Mouse (Mus musculus) liver, embryonic 15.5 days (tissue): Measurements from ENCODE around the gene Clps. TPM values are rescaled to one million over a fixed set of nuclear protein-coding genes. Genes with fewer than 3 reads are reported as not detected.
A peak's percentile ranks its signal among the peaks of the same experiment; 100 is the strongest.
"Not testable (repeated sequence)": the region's sequence is repeated elsewhere in the genome, so short reads cannot be mapped to it uniquely, and the experiment has no call there.

Source experiments
- ATAC-seq: fragments of 200-750 bp; cut with Nextera tagmentation; 2 replicates; pipeline ENCODE4 v1.8.0; 2017; ENCODE audit warnings: moderate number of reproducible peaks, mild to moderate bottlenecking, moderate library complexity; ENCODE audit not compliant: insufficient read depth
- H3K27ac ChIP-seq: fragments of 300-500 bp; sonication (generic); replicated peaks from 2 replicates; pipeline ENCODE4 v1.5.1; 2015; ENCODE audit warnings: mild to moderate bottlenecking, inconsistent platforms
- H3K27me3 ChIP-seq: fragments of 300-500 bp; sonication (generic); 2 replicates; pipeline ENCODE4 v1.6.1; 2015; ENCODE audit warnings: mild to moderate bottlenecking, inconsistent platforms
- H3K36me3 ChIP-seq: fragments of 300-500 bp; sonication (generic); replicated peaks from 2 replicates; pipeline ENCODE4 v1.6.1; 2015; ENCODE audit warnings: moderate library complexity, mild to moderate bottlenecking, inconsistent platforms
- H3K4me1 ChIP-seq: fragments of 300-500 bp; sonication (generic); replicated peaks from 2 replicates; pipeline ENCODE4 v1.6.1; 2015; ENCODE audit warnings: inconsistent platforms
- H3K4me2 ChIP-seq: fragments of 300-500 bp; sonication (generic); 2 replicates; pipeline ENCODE4 v1.6.1; 2015; ENCODE audit warnings: moderate library complexity, mild to moderate bottlenecking, inconsistent platforms
- H3K4me3 ChIP-seq: fragments of 300-500 bp; sonication (generic); replicated peaks from 2 replicates; pipeline ENCODE4 v1.5.1; 2015; ENCODE audit warnings: mild to moderate bottlenecking, inconsistent platforms
- H3K9ac ChIP-seq: fragments of 300-500 bp; sonication (generic); 2 replicates; pipeline ENCODE4 v1.6.1; 2015; ENCODE audit warnings: moderate library complexity, mild to moderate bottlenecking, inconsistent platforms
- H3K9me3 ChIP-seq: fragments of 300-500 bp; sonication (generic); replicated peaks from 2 replicates; pipeline ENCODE4 v1.6.1; 2016; ENCODE audit warnings: inconsistent platforms
- WGBS: fragments of 180-500 bp; shearing (Covaris S2); methylation state at CpG from one replicate; pipeline ENCODE4 v1.1.7; 2015; ENCODE audit warnings: mixed read lengths; ENCODE audit not compliant: insufficient replicate concordance; 5-methylcytosine and 5-hydroxymethylcytosine counted together
- polyA plus RNA-seq: library from polyadenylated mRNA; unstranded; fragments of >200 nt; fragmentation: Nextera tagmentation; extraction: Ambion mirVana; gene quantifications from 2 replicates; pipeline ENCODE4 v1.2.1, GENCODE M21; 2015

Clps gene
- polyA plus RNA-seq, 1 experiment from 2014 or later, result 4.2 TPM

DNA sequence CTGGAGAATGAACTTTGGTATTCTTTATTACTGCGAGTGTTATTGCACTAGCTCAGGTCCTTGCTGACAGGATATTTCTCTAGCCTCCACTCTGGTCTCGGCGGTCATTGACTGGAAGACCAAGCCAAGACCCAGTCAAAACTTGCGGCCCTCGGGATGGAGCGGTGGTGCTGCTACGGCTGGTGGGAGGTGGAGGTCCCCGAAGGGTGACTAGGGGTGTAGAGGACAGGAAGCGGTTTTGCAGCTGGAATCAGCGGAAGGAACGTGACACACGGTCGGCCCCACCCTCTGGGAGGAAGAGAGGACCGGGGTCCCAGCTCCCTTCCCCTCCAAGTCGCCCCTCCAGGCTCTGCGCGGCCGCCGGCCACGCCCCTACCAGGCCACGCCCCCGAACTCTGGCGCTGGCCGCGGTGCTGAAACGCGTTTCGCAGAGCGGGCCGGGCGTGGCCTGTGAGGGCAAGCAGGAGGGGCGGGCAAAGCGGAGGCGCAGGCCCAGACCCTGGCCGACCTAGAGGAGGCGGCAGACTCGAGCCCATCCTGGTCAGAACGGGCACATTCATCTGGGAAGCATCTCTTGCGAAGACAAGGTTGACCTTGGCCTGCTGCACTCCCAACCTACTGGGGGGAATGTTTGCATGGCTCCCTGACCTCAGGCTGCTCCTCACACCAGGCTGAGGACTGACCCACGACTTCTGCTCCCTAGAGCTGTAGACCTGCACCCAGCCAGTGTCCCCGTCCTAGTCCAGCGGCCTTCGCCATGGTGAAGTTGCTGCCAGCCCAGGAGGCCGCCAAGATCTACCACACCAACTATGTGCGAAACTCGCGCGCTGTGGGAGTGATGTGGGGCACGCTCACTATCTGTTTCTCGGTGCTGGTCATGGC is 14.9 kb upstream of the Clps start, which contains the start of gene Lhfpl5:
Lhfpl5 (plus strand) TSS at position 398 of the 882 bp plus-strand sequence.
- WGBS, result 16% methylated on average over 50 of the region's 50 CpGs

DNA sequence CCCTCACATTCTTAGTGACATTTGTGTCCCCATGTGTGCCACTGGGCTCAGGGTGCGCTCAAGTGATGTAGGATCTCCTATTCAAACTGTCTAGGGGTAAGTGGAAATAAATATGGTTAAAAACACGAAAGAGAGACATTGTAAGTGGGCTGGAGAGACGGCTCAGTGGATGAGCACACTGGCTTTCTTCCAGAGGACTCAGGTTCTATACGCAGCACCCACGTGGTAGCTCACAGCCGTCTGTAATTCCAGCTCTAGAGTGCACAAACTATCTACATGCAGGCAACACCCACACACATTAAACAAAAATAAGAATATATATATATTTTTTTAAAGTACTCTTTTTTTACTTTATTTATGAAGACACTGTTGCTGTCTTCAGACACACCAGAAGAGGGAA is 12.4 kb upstream of the Clps start:
- no peak overlapping the region for H3K4me3 ChIP-seq
- peaks cover 7% of the 10 kb centered on the region for H3K4me1 ChIP-seq
- H3K36me3 ChIP-seq, result no peaks in the 10 kb centered on the region
- H3K9ac ChIP-seq, result no peak overlapping the region
- H3K4me2 ChIP-seq, result no peak overlapping the region
- 62% methylated on average over 6 of the region's 6 CpGs for whole genome bisulfite sequencing
- H3K9me3 ChIP-seq, result no peaks in the 10 kb centered on the region
- H3K27ac ChIP-seq, result no peak overlapping the region
- H3K27me3 ChIP-seq, result peaks cover 9% of the 10 kb centered on the region; the same call in 1 of the 2 replicates
- no peak for ATAC-seq

More for the DNA sequence above, 14.9 kb upstream of the Clps start, which contains the start of gene Lhfpl5:
- Histone ChIP-seq H3K9me3 (no peaks in the 10 kb centered on the region), H3K4me1 (peaks cover 7% of the 10 kb centered on the region), H3K36me3 (no peaks in the 10 kb centered on the region), H3K4me3 (0 out of 2 replicates have a peak within 1 kb of the TSS, but pooled peaks have one; percentile 17), H3K9ac (no peak within 1 kb of the TSS), H3K27ac (no peak within 1 kb of the TSS), H3K27me3 (peaks cover 9% of the 10 kb centered on the region; the same call in 1 of the 2 replicates), H3K4me2 (peak within 1 kb of the TSS; percentile 50)
- ATAC-seq, result peak; percentile 31; the same call in 1 of the 2 replicates

DNA sequence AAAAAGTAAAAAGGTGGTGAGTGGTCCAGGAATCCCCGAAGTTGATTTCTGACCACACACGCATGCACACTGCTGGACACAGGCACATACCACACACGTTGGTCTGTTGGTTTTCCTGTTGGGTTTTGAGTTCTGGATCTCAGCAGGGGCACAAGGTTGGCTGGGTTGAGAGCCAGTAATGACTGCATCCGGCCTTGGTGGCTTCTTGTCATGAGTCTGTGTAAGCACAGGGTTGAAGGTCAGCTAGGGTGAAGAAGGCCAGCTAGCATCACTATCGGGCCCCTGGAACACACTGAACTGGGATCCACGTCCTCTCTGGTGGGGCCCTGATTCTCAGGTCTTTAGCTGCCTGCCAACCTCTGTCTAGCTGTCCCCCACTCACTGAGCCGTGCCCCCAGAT is 12.0 kb upstream of the Clps start:
- Histone ChIP-seq H3K4me2 (no peak overlapping the region), H3K4me3 (no peak overlapping the region), H3K9me3 (no peaks in the 10 kb centered on the region), H3K4me1 (peaks cover 7% of the 10 kb centered on the region), H3K9ac (no peak overlapping the region), H3K27ac (no peak overlapping the region), H3K36me3 (no peaks in the 10 kb centered on the region), H3K27me3 (peaks cover 9% of the 10 kb centered on the region; the same call in 1 of the 2 replicates)
- WGBS, result 53% methylated on average over 7 of the region's 7 CpGs
- ATAC-seq, result no peak

DNA sequence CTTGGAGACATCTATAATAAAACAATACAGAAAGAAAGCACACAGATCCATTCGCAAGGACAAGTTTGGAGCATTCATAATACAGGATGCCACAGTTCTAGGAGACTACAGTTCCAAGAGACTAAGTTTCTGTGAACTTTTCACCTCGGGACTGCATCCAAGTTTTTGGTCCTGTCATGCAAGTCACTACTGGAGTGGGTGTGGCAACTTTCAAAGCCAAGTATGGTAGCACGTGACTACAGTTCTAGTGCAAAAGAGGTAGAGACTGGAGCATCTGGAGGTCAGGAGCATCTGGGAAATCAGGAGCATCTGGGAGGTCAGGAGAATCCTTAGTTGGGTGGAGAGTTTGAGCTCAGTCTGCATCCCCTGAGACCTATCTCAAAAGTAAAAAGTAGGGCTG is 11.3 kb upstream of the Clps start:
- ATAC-seq, result no peak
- H3K4me3 ChIP-seq, result no peak overlapping the region
- H3K27ac ChIP-seq, result no peak overlapping the region
- WGBS, result 51% methylated on average over 3 of the region's 3 CpGs
- peaks cover 9% of the 10 kb centered on the region; the same call in 1 of the 2 replicates for H3K27me3 ChIP-seq
- H3K4me1 ChIP-seq, result peaks cover 7% of the 10 kb centered on the region
- H3K9me3 ChIP-seq, result no peaks in the 10 kb centered on the region
- no peaks in the 10 kb centered on the region for H3K36me3 ChIP-seq
- no peak overlapping the region for H3K9ac ChIP-seq
- H3K4me2 ChIP-seq, result no peak overlapping the region

DNA sequence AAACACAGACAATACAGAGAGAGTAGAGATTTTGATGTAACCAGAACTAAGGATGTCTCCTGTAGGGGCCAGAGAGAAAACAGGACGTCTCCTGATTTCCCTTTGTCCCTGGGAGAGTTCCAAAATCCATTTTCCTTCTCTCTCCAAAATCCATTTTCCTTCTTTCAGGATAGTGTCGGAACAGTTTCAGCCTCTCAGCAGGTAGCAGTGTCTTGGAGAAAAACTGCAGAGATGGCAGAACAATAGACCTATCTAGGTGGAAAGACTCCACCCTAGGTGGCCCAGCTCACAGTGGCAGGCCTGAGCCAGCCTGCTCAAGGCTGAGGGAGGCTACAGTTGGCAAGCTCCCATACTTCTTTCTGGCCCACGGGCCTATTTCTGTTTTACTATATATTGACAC is 7.0 kb upstream of the Clps start:
- no peaks in the 10 kb centered on the region for H3K36me3 ChIP-seq
- WGBS, result 37% methylated on average over 3 of the region's 3 CpGs
- no peak overlapping the region for H3K4me3 ChIP-seq
- no peaks in the 10 kb centered on the region for H3K27me3 ChIP-seq
- ATAC-seq, result no peak
- no peaks in the 10 kb centered on the region for H3K4me1 ChIP-seq
- H3K9me3 ChIP-seq, result no peaks in the 10 kb centered on the region
- H3K27ac ChIP-seq, result no peak overlapping the region
- no peak overlapping the region for H3K9ac ChIP-seq
- no peak overlapping the region for H3K4me2 ChIP-seq

DNA sequence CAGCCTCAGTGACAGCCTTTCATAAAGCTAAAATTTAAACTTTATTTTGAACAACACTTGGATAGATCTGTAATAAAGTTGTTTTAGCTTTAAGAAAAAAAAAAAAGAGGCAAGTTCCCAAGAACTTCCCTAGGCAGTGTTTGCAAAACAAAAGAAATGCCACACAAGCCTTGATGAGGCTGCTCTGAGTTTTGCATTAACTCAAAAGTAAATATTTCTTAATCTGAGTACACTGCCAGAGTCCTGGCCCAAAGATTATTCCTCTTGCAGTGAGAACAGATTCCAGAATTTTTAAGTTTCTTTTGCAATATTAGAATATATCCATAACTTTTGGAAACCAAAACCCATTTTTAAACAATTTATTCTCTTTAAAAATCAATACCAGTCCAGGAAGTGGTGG is 4.6 kb upstream of the Clps start:
- Histone ChIP-seq H3K9ac (no peak overlapping the region), H3K36me3 (no peaks in the 10 kb centered on the region), H3K4me3 (no peak overlapping the region), H3K9me3 (no peaks in the 10 kb centered on the region), H3K27ac (no peak overlapping the region), H3K4me1 (0 out of 2 replicates have a peak, but pooled peaks cover 3% of the 10 kb centered on the region), H3K4me2 (no peak overlapping the region), H3K27me3 (no peaks in the 10 kb centered on the region)
- ATAC-seq, result no peak

DNA sequence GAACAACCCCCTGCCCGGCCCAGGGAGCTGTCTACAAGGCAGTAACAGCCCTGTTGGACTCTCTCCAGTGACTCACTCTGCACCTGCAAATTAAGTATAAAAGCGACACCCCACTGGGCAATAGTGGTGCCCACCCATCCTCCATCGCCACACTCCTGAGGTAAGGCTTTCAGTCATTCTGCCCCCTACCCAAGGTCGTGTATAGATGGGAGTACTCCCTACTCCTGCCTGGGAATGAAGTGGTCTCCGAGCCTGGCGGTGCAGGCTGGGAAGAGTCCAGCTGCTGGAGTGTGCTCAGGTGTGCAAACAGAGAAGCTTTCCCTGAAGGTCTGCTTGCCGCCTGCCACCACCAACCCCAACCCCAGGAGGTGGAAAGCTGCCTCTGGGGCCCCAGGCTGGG is 1.0 kb upstream of the Clps start:
- H3K36me3 ChIP-seq, result no peaks in the 10 kb centered on the region
- 43% methylated on average over 7 of the region's 7 CpGs for WGBS
- H3K9me3 ChIP-seq, result no peaks in the 10 kb centered on the region
- no peak overlapping the region for H3K4me3 ChIP-seq
- H3K9ac ChIP-seq, result no peak overlapping the region
- H3K27me3 ChIP-seq, result no peaks in the 10 kb centered on the region
- H3K27ac ChIP-seq, result no peak overlapping the region
- no peak overlapping the region for H3K4me2 ChIP-seq
- peaks cover 12% of the 10 kb centered on the region for H3K4me1 ChIP-seq
- ATAC-seq, result no peak

DNA sequence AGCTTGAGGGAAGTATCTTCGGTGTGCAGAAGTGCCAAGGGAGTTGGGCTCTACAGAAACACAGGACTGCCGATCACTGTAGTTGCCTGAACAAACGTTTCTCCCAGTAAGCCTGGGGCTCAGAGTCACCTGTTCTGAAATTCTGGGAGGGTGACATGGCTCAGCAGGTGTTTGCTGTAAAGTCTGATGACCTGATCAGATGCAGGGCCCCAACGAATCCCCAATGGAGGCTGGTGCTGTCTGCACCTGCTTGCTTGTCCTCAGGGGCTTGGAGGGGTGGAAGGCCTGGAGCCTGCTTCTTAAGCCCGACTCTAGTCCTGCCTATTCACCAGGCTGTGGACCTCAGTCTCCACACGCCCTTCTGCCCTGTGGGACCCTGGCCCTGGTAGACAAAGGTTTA is 2.8 kb downstream of the Clps start:
- 58% methylated on average over 6 of the region's 6 CpGs for WGBS
- no peak for ATAC-seq
- Histone ChIP-seq H3K4me2 (no peak overlapping the region), H3K4me1 (peaks cover 15% of the 10 kb centered on the region), H3K9ac (no peak overlapping the region), H3K27me3 (no peaks in the 10 kb centered on the region), H3K9me3 (no peaks in the 10 kb centered on the region), H3K4me3 (no peak overlapping the region), H3K27ac (no peak overlapping the region), H3K36me3 (no peaks in the 10 kb centered on the region)

DNA sequence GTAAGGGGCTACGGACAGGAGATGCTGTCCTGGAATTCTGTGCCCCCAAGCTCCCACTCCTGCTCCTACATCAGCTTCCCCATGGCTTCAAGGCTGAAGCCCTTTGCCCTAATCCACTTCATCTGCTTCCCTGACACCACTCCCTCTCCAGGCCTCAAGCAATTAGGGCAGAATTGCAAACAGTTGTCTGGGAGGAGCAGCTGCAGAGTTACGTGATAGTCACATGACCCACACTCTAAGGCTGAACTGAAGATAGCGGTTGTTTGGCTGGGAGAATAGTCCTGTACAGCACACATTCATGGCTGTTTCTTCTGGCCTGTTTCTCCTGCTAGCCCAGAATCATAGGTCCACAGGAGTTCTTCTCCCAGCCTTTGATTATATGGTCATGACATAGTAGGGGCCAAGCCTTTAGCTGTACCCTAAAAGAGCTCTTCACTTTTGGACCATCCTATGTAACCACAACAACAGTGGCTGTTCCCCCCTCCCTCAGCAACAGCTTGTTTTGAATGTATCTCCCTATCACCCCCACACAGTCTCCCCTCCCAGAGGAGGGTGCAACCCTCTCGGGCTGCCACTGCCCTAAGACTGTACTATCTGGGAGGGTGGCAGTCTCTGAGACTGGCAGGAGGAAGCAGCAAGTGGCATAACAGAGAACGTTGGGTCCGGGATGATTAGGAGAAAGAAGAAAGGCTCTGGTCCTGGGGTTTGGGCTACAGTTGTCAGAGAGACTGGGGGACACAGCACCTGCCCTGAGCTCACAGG is 3.8 kb downstream of the Clps start:
- 29% methylated on average over 6 of the region's 6 CpGs for WGBS
- H3K9me3 ChIP-seq, result no peaks in the 10 kb centered on the region
- peak; percentile 34; the same call in 1 of the 2 replicates for ATAC-seq
- H3K4me3 ChIP-seq, result no peak overlapping the region
- no peak overlapping the region for H3K4me2 ChIP-seq
- no peak overlapping the region for H3K9ac ChIP-seq
- peaks cover 15% of the 10 kb centered on the region for H3K4me1 ChIP-seq
- H3K36me3 ChIP-seq, result no peaks in the 10 kb centered on the region
- no peak overlapping the region for H3K27ac ChIP-seq
- no peaks in the 10 kb centered on the region for H3K27me3 ChIP-seq

DNA sequence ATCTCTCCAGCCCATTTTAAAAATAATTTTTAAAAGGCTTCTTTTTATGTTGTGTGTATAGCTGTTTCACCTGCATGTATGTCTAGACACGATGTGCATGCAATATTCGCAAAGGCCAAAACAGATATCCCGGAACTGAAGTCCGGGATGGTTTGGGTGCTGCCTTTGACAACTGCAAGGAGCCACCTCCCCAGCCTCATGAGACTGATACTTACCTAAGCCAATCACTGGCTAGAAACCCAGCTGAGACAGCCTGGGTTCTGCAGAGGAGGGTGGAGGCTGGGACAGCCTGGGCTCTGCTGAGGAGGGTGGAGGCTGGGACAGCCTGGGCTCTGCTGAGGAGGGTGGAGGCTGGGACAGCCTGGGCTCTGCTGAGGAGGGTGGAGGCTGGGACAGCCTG is 6.5 kb downstream of the Clps start:
- not testable (repeated sequence) for H3K36me3 ChIP-seq, H3K9me3 ChIP-seq, H3K9ac ChIP-seq, H3K4me2 ChIP-seq, H3K27me3 ChIP-seq, H3K4me3 ChIP-seq, ATAC-seq, H3K27ac ChIP-seq
- 78% methylated on average over 4 of the region's 4 CpGs for WGBS
- peaks cover 12% of the 10 kb centered on the region for H3K4me1 ChIP-seq

DNA sequence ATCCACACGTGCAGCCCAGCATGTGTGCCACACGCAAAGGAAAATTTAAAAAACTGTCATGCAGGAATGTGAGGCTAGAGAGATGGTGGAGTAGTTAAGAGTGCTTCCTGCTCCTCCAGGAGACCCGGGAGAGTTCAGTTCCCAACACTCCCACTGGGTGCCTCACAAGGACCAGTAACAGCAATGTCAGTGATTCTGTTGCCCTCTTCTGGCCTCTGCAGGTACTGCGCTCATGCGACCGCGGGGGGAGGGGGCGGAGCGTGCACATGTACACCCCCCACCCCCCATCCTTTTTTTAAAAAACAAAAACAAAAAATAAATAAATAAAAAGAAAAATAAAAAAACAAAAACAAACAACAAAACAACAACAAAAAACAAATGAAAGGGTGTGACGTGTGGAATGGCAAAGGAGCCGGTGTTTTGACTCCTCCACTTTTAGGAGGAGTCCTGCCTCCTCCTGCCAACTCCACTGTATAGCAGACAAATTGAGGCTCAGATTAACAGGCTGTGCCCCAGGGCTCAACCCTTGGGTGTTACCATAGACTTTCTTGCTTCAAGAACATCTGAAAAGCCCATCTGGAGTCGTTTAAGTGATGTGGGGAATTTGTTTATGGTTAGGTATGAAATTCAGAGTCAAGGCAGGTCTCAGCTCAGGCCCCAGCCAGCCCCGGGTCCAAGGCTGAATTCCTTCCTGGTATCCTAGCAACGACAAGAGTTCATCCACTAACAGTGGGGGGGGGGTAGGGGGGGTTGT is 7.3 kb downstream of the Clps start:
- Histone ChIP-seq H3K27ac (no peak overlapping the region), H3K4me1 (peaks cover 12% of the 10 kb centered on the region), H3K4me2 (no peak overlapping the region), H3K9ac (no peak overlapping the region), H3K27me3 (no peaks in the 10 kb centered on the region), H3K36me3 (no peaks in the 10 kb centered on the region), H3K9me3 (no peaks in the 10 kb centered on the region), H3K4me3 (no peak overlapping the region)
- no peak for ATAC-seq
- 9% methylated on average over 14 of the region's 14 CpGs for WGBS
